Comparison of ENCODE assay signal across 17 mouse cellular contexts in the genomic region with DNA sequence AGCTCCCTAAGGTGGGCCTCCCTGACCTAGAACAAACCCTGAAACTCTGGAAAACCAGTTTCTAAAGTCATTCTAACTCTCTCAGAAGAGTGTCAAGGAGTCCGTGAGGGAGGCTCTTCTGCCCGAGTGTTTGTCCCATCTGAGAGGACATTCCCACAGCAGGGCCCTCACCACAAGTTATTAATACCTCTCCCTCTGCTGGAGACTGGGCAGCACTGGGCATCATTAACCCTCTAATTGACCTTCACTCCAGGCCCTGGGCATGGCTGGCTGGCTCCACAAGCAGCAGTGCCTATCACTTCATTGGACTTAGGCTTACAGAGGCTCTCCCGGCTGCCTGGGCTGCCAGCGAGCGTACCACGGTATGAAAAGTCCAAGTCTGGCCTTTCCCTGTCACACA. TPM values are rescaled to one million over a fixed set of nuclear protein-coding genes. Genes with fewer than 3 reads are reported as not detected.
DNase-seq lines count a peak whose midpoint lies in the region; ATAC-seq and TF ChIP-seq lines count a peak whose summit lies in the region.
"Had no signal": no experiment of that assay in that cellular context is flagged by ENCODE, and none has a peak within 500 bp of the region (broad histone marks: within the 10 kb centered on the region; RNA-seq: fewer than 3 reads in every experiment).

No protein-coding gene starts in this region.

- H3K27me3 ChIP-seq in kidney, embryonic 16.5 days (ENCODE audit: insufficient read depth, low read length): peaks cover 2% of the 10 kb centered on the region; the same call in 1 of the 2 replicates
- H3K27me3 ChIP-seq in heart, embryonic 16.5 days (ENCODE audit: control insufficient read depth, insufficient read depth, low read length): no peaks in the 10 kb centered on the region
- no peaks in the 10 kb centered on the region for H3K27me3 ChIP-seq in midbrain, postnatal 0 days (ENCODE audit: insufficient read depth, low read length)
- H3K27me3 ChIP-seq: forebrain, embryonic 15.5 days; midbrain, embryonic 13.5 days had no signal

- no peak overlapping the region for H3K4me3 ChIP-seq in kidney, embryonic 16.5 days (ENCODE audit: low read length)
- H3K4me3 ChIP-seq in heart, embryonic 16.5 days (ENCODE audit: low read length): no peak overlapping the region
- no peak overlapping the region for H3K4me3 ChIP-seq in midbrain, postnatal 0 days (ENCODE audit: low read depth, low read length)
- H3K4me3 ChIP-seq: forebrain, embryonic 15.5 days; hindbrain, embryonic 12.5 days; midbrain, embryonic 13.5 days had no signal

- DNase-seq in gastrocnemius, postnatal 25 days: peak; percentile 66
- no peak for DNase-seq in gastrocnemius, adult 18-20 months (ENCODE audit: low spot score)
- no peak for DNase-seq in kidney, adult 9 months
- peak; percentile 77 for DNase-seq in skeletal muscle tissue, adult 2 months (ENCODE audit: low read depth, low spot score)
- no peak for DNase-seq in midbrain, postnatal 0 days (ENCODE audit: low spot score)
- DNase-seq: adrenal gland, adult 8-10 months; B cell, adult 2 months; cerebellum, adult 9-11 months; liver; lung, postnatal 10 days; spleen, adult 18-20 months; thymus, postnatal 36 days had no signal

- H3K4me2 ChIP-seq in kidney, embryonic 16.5 days (replicated peaks; ENCODE audit: low read depth, low read length): no peak overlapping the region
- H3K4me2 ChIP-seq in heart, embryonic 16.5 days (ENCODE audit: low read depth, low read length): no peak overlapping the region
- no peak overlapping the region for H3K4me2 ChIP-seq in midbrain, postnatal 0 days (ENCODE audit: low read depth, low read length, poor library complexity, severe bottlenecking)
- H3K4me2 ChIP-seq: forebrain, embryonic 15.5 days; hindbrain, embryonic 12.5 days; midbrain, embryonic 13.5 days had no signal

- no peak overlapping the region for H3K9ac ChIP-seq in kidney, embryonic 16.5 days (replicated peaks; ENCODE audit: low read length)
- peak overlapping the region; percentile 38; the same call in 1 of the 2 replicates for H3K9ac ChIP-seq in heart, embryonic 16.5 days (ENCODE audit: low read length)
- H3K9ac ChIP-seq in midbrain, postnatal 0 days (replicated peaks; ENCODE audit: low read length, poor library complexity, severe bottlenecking): no peak overlapping the region
- H3K9ac ChIP-seq: forebrain, embryonic 15.5 days; hindbrain, embryonic 12.5 days; midbrain, embryonic 13.5 days had no signal

- H3K27ac ChIP-seq in kidney, embryonic 16.5 days (ENCODE audit: low read length): no peak overlapping the region
- peak overlapping the region; percentile 67 for H3K27ac ChIP-seq in heart, embryonic 16.5 days (ENCODE audit: low read length)
- no peak overlapping the region for H3K27ac ChIP-seq in midbrain, postnatal 0 days (ENCODE audit: low read depth, low read length)
- H3K27ac ChIP-seq: forebrain, embryonic 15.5 days; hindbrain, embryonic 12.5 days; midbrain, embryonic 13.5 days had no signal

- WGBS in kidney, embryonic 16.5 days: 62% methylated on average over 6 of the region's 6 CpGs
- WGBS in heart, embryonic 16.5 days: 62% methylated on average over 6 of the region's 6 CpGs
- WGBS in midbrain, postnatal 0 days: 82% methylated on average over 6 of the region's 6 CpGs

- TF ChIP-seq CTCF in midbrain, postnatal 0 days (IDR thresholded peaks at IDR 0.05): no peak

- no peaks in the 10 kb centered on the region for H3K9me3 ChIP-seq in kidney, embryonic 16.5 days (ENCODE audit: low read length)
- H3K9me3 ChIP-seq in heart, embryonic 16.5 days (replicated peaks; ENCODE audit: control insufficient read depth, low read length): no peaks in the 10 kb centered on the region
- H3K9me3 ChIP-seq in midbrain, postnatal 0 days (ENCODE audit: low read length): no peaks in the 10 kb centered on the region
- H3K9me3 ChIP-seq: forebrain, embryonic 15.5 days; hindbrain, embryonic 12.5 days; midbrain, embryonic 13.5 days had no signal

- H3K4me1 ChIP-seq in kidney, embryonic 16.5 days (ENCODE audit: insufficient read depth, low read length): peaks cover 14% of the 10 kb centered on the region
- peaks cover 27% of the 10 kb centered on the region for H3K4me1 ChIP-seq in heart, embryonic 16.5 days (ENCODE audit: control insufficient read depth, insufficient read depth, low read length)
- no peaks in the 10 kb centered on the region for H3K4me1 ChIP-seq in midbrain, postnatal 0 days (ENCODE audit: insufficient read depth, low read length)

- no peaks in the 10 kb centered on the region for H3K36me3 ChIP-seq in kidney, embryonic 16.5 days (ENCODE audit: insufficient read depth, low read length)
- H3K36me3 ChIP-seq in heart, embryonic 16.5 days (ENCODE audit: control insufficient read depth, insufficient read depth): no peaks in the 10 kb centered on the region
- H3K36me3 ChIP-seq in midbrain, postnatal 0 days (ENCODE audit: insufficient read depth, low read length): no peaks in the 10 kb centered on the region
- H3K36me3 ChIP-seq: forebrain, embryonic 15.5 days; hindbrain, embryonic 12.5 days; midbrain, embryonic 13.5 days had no signal

- ATAC-seq in kidney, embryonic 16.5 days (ENCODE audit: low FRiP score, low TSS enrichment): 0 out of 2 replicates have a peak, but pooled peaks have one; percentile 25
- ATAC-seq in heart, embryonic 16.5 days (replicated peaks; ENCODE audit: extremely low read depth, insufficient read depth, low FRiP score): no peak; the same call in 1 of the 2 replicates
- ATAC-seq in midbrain, postnatal 0 days (ENCODE audit: low FRiP score): no peak
- ATAC-seq: forebrain, embryonic 15.5 days; midbrain, embryonic 13.5 days had no signal

RNA-seq across cellular contexts. Expression of a gene that starts 9.2 kb away (rescaled TPM):
- total RNA-seq in gastrocnemius, postnatal 25 days (2021): 10 to 100 TPM; 73.4 to 94.9 TPM
- total RNA-seq in gastrocnemius, adult 18-20 months (2021): 10 to 100 TPM; 29.8 to 66.9 TPM
- 0.15 and 0.19 TPM in 2 replicates for polyA plus RNA-seq in kidney, embryonic 16.5 days (2015; fragmentation: Nextera tagmentation; extraction: Ambion mirVana)
- 0.44 and 0.49 TPM in 2 replicates for polyA plus RNA-seq in heart, embryonic 16.5 days (2015; fragmentation: Nextera tagmentation; extraction: Ambion mirVana)
- total RNA-seq in midbrain, postnatal 0 days (2014; rRNA removed): 0.09 TPM in 1 of 2 replicates, not detected in the other
- 0.32 TPM in 1 of 2 replicates, not detected in the other for polyA plus RNA-seq in midbrain, postnatal 0 days (2015; fragmentation: Nextera tagmentation; extraction: Ambion mirVana)

RNA-seq across cellular contexts. Expression of a gene that starts 24.7 kb away (rescaled TPM):
- total RNA-seq in gastrocnemius, postnatal 25 days (2021): 100 to 1,000 TPM; 356 to 366 TPM
- total RNA-seq in gastrocnemius, adult 18-20 months (2021): 100 to 1,000 TPM; 426 to 428 TPM
- 266 TPM in 2 replicates for polyA plus RNA-seq in kidney, embryonic 16.5 days (2015; fragmentation: Nextera tagmentation; extraction: Ambion mirVana)
- 272 and 283 TPM in 2 replicates for polyA plus RNA-seq in heart, embryonic 16.5 days (2015; fragmentation: Nextera tagmentation; extraction: Ambion mirVana)
- total RNA-seq in midbrain, postnatal 0 days (2014; rRNA removed): 213 and 233 TPM in 2 replicates
- 453 and 478 TPM in 2 replicates for polyA plus RNA-seq in midbrain, postnatal 0 days (2015; fragmentation: Nextera tagmentation; extraction: Ambion mirVana)

RNA-seq across cellular contexts. Expression of a gene that starts 45.8 kb away (rescaled TPM):
- 10 to 100 TPM; 18.0 to 21.8 TPM for total RNA-seq in gastrocnemius, postnatal 25 days (2021)
- 10 to 100 TPM; 20.6 to 21.9 TPM for total RNA-seq in gastrocnemius, adult 18-20 months (2021)
- polyA plus RNA-seq in kidney, embryonic 16.5 days (2015; fragmentation: Nextera tagmentation; extraction: Ambion mirVana): 9.7 and 10.0 TPM in 2 replicates
- polyA plus RNA-seq in heart, embryonic 16.5 days (2015; fragmentation: Nextera tagmentation; extraction: Ambion mirVana): 6.3 and 8.7 TPM in 2 replicates
- total RNA-seq in midbrain, postnatal 0 days (2014; rRNA removed): 85.7 and 94.3 TPM in 2 replicates
- 18.4 and 20.6 TPM in 2 replicates for polyA plus RNA-seq in midbrain, postnatal 0 days (2015; fragmentation: Nextera tagmentation; extraction: Ambion mirVana)

Comparison
In these comparisons a context has a peak if more than half of its experiments do, and no peak if none do; other contexts are left out.
1. DNase-seq: peak in gastrocnemius, postnatal 25 days (single experiment) and skeletal muscle tissue, adult 2 months (single experiment); none in gastrocnemius, adult 18-20 months (single experiment), kidney, adult 9 months (single experiment) and midbrain, postnatal 0 days (single experiment).
2. RNA of a gene that starts 9.2 kb away (total RNA-seq): 73.4 to 94.9 TPM in gastrocnemius, postnatal 25 days and 29.8 to 66.9 TPM in gastrocnemius, adult 18-20 months; 0.09 TPM in midbrain, postnatal 0 days; every median in the first group is over 10 times any median in the second.